Mouse (Mus musculus) lung, adult 2 months (tissue): ENCODE data around the gene Gbp7.

Experiments
- CTCF ChIP-seq: fragments of 200-500 bp; IDR thresholded peaks from 2 replicates; pipeline ENCODE4 v1.5.1; 2011; ENCODE audit warnings: mild to moderate bottlenecking, low read length, control low read depth; ENCODE audit not compliant: insufficient read depth
- POLR2A ChIP-seq: fragments of 200-500 bp; IDR thresholded peaks from 2 replicates; pipeline ENCODE4 v1.6.1; 2011; ENCODE audit warnings: low read depth, mild to moderate bottlenecking, control low read depth, low read length, borderline replicate concordance; ENCODE audit errors: extremely low read depth

DNA sequence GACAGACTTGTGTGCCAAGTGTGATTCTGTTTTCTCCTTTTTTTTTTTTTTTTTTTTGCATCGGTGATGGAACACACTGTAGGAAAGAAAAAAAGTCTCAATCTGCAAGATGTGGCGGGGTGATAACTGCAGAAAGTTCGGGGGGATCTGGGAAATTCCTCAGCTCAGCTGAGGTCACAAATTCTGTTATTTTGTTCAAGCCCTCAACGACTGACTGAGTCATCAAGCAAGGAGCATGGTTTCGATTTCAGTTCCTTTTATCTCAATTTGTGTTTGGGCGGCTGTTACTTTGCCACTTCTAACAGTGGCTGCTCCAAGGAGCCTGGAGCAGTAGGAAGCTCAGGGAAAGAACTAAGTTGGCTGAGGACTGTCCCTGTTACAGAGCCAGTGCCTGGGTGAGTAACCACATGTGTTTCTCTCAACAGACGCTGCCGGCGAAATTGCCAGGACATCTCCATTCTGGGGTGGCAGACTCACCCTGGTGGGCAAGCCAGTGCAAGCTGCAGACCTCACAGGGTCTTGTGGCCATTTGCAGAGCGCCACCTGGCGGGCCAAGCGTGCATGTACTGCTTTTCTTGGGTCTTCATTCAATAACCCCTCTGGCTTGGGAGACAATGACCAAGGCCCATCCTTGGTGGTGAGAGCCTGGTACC lies 30.3 kb downstream of the Gbp7 start:
- TF ChIP-seq CTCF (peak; percentile 98), POLR2A (peak; percentile 51; the same call in 1 of the 2 replicates)
